Mouse (Mus musculus) embryonic fibroblast, embryonic 13.5 days (primary cell): ENCODE measurements around the gene Stk10. TPM values are rescaled to one million over a fixed set of nuclear protein-coding genes. Genes with fewer than 3 reads are reported as not detected.

Experiments used
- H3K27ac ChIP-seq: 2 replicates; pipeline ENCODE4 v1.5.1; 2012; ENCODE audit warnings: low read length, control low read depth, inconsistent platforms; ENCODE audit not compliant: insufficient read depth
- H3K4me1 ChIP-seq: 2 replicates; pipeline ENCODE4 v1.6.1; 2011; ENCODE audit warnings: low read length; ENCODE audit not compliant: control insufficient read depth, insufficient read depth
- H3K4me3 ChIP-seq: 2 replicates; pipeline ENCODE4 v1.5.1; 2011; ENCODE audit warnings: mild to moderate bottlenecking, control low read depth, low read length; ENCODE audit not compliant: insufficient read depth
- CTCF ChIP-seq: IDR thresholded peaks from 2 replicates; pipeline ENCODE4 v1.5.1; 2011; ENCODE audit warnings: mild to moderate bottlenecking, control low read depth, low read length, moderate library complexity, borderline replicate concordance; ENCODE audit not compliant: insufficient read depth
- POLR2A ChIP-seq: IDR thresholded peaks from 2 replicates; pipeline ENCODE4 v1.6.1; 2011; ENCODE audit warnings: low read depth, mild to moderate bottlenecking, control low read depth, low read length, moderate library complexity
- polyA plus RNA-seq: library from polyadenylated mRNA; stranded (reverse); fragments of >200 nt; gene quantifications from 2 replicates; pipeline ENCODE4 v1.2.4, GENCODE M21; 2011; ENCODE audit warnings: low read depth; ENCODE audit not compliant: missing spikeins, insufficient read length

Stk10 gene
- polyA plus RNA-seq, 1 experiment = 4.4 TPM

- Histone ChIP-seq H3K4me3 (no peak overlapping the region), H3K27ac (no peak overlapping the region), H3K4me1 (0 out of 2 replicates have a peak, but pooled peaks cover 4% of the 10 kb centered on the region)
- TF ChIP-seq CTCF (no peak), POLR2A (no peak)
These were observed 5.3 kb downstream of the Stk10 start for GRCm38 (mm10) chr11:32538435-32538834.

- H3K4me1 ChIP-seq = 0 out of 2 replicates have a peak, but pooled peaks cover 4% of the 10 kb centered on the region
- no peak for TF ChIP-seq CTCF
- TF ChIP-seq POLR2A = no peak
- no peak overlapping the region for H3K27ac ChIP-seq
- H3K4me3 ChIP-seq = no peak overlapping the region
These were observed 5.7 kb downstream of the Stk10 start for GRCm38 (mm10) chr11:32538846-32539245.

GRCm38 (mm10) chr11:32539717-32540116 is 6.6 kb downstream of the Stk10 start:
- Histone ChIP-seq H3K27ac (no peak overlapping the region), H3K4me1 (0 out of 2 replicates have a peak, but pooled peaks cover 4% of the 10 kb centered on the region), H3K4me3 (no peak overlapping the region)
- TF ChIP-seq CTCF (no peak), POLR2A (no peak)

GRCm38 (mm10) chr11:32540463-32540862 is 7.4 kb downstream of the Stk10 start:
- H3K4me1 ChIP-seq = 0 out of 2 replicates have a peak, but pooled peaks cover 4% of the 10 kb centered on the region
- no peak overlapping the region for H3K27ac ChIP-seq
- no peak overlapping the region for H3K4me3 ChIP-seq
- TF ChIP-seq POLR2A (no peak), CTCF (no peak)

- H3K4me1 ChIP-seq = 0 out of 2 replicates have a peak, but pooled peaks cover 4% of the 10 kb centered on the region
- no peak overlapping the region for H3K27ac ChIP-seq
- H3K4me3 ChIP-seq = no peak overlapping the region
- TF ChIP-seq CTCF (no peak), POLR2A (no peak)
These were observed 9.1 kb downstream of the Stk10 start for GRCm38 (mm10) chr11:32542181-32542580.

GRCm38 (mm10) chr11:32542687-32543411 is 9.7 kb downstream of the Stk10 start:
- Histone ChIP-seq H3K27ac (no peak overlapping the region), H3K4me3 (no peak overlapping the region), H3K4me1 (0 out of 2 replicates have a peak, but pooled peaks cover 4% of the 10 kb centered on the region)
- TF ChIP-seq CTCF (no peak), POLR2A (no peak)

GRCm38 (mm10) chr11:32544041-32544440 is 10.9 kb downstream of the Stk10 start:
- no peak for TF ChIP-seq CTCF
- no peak for TF ChIP-seq POLR2A
- H3K4me1 ChIP-seq = 0 out of 2 replicates have a peak, but pooled peaks cover 4% of the 10 kb centered on the region
- H3K27ac ChIP-seq = no peak overlapping the region
- H3K4me3 ChIP-seq = no peak overlapping the region

GRCm38 (mm10) chr11:32544497-32544896 is 11.4 kb downstream of the Stk10 start:
- Histone ChIP-seq H3K4me1 (0 out of 2 replicates have a peak, but pooled peaks cover 4% of the 10 kb centered on the region), H3K27ac (no peak overlapping the region), H3K4me3 (no peak overlapping the region)
- TF ChIP-seq CTCF (no peak), POLR2A (no peak)

GRCm38 (mm10) chr11:32545605-32546004 is 12.5 kb downstream of the Stk10 start:
- no peak overlapping the region for H3K4me3 ChIP-seq
- H3K4me1 ChIP-seq = 0 out of 2 replicates have a peak, but pooled peaks cover 4% of the 10 kb centered on the region
- no peak overlapping the region for H3K27ac ChIP-seq
- no peak for TF ChIP-seq CTCF
- TF ChIP-seq POLR2A = no peak

GRCm38 (mm10) chr11:32546483-32546882 is 13.4 kb downstream of the Stk10 start:
- Histone ChIP-seq H3K27ac (no peak overlapping the region), H3K4me1 (0 out of 2 replicates have a peak, but pooled peaks cover 4% of the 10 kb centered on the region), H3K4me3 (no peak overlapping the region)
- TF ChIP-seq POLR2A = no peak
- TF ChIP-seq CTCF = no peak
